Mouse (Mus musculus) heart, postnatal 0 days (tissue): Measurements from ENCODE around the gene Arpp21. TPM values are rescaled to one million over a fixed set of nuclear protein-coding genes. Genes with fewer than 3 reads are reported as not detected.

Experiments used
- ATAC-seq: fragments of 200-750 bp; cut with Nextera tagmentation; 2 replicates; pipeline ENCODE4 v1.8.0; 2017; ENCODE audit warnings: low read depth, moderate number of reproducible peaks, moderate library complexity; ENCODE audit not compliant: insufficient read depth
- DNase-seq: peaks from one replicate; pipeline ENCODE4 v3.0.0-alpha.2; 2016; ENCODE audit warnings: low spot score
- H3K27ac ChIP-seq: fragments of 300-500 bp; sonication (generic); 2 replicates; pipeline ENCODE4 v1.5.1; 2014; ENCODE audit warnings: low read depth, mild to moderate bottlenecking
- H3K27me3 ChIP-seq: fragments of 300-500 bp; sonication (generic); 2 replicates; pipeline ENCODE4 v1.6.1; 2014; ENCODE audit warnings: low read length, mixed read lengths; ENCODE audit not compliant: control insufficient read depth, insufficient read depth
- H3K36me3 ChIP-seq: fragments of 300-500 bp; sonication (generic); replicated peaks from 2 replicates; pipeline ENCODE4 v1.6.1; 2014; ENCODE audit warnings: low read length, mixed read lengths; ENCODE audit not compliant: control insufficient read depth, insufficient read depth
- H3K4me1 ChIP-seq: fragments of 300-500 bp; sonication (generic); 2 replicates; pipeline ENCODE4 v1.6.1; 2014; ENCODE audit warnings: antibody characterized with exemption; ENCODE audit not compliant: control insufficient read depth, insufficient read depth
- H3K4me2 ChIP-seq: fragments of 300-500 bp; sonication (generic); 2 replicates; pipeline ENCODE4 v1.6.1; 2014; ENCODE audit warnings: low read depth, mild to moderate bottlenecking, low read length, moderate library complexity
- H3K4me3 ChIP-seq: fragments of 300-500 bp; sonication (generic); 2 replicates; pipeline ENCODE4 v1.5.1; 2014; ENCODE audit warnings: low read depth, low read length
- H3K9ac ChIP-seq: fragments of 300-500 bp; sonication (generic); replicated peaks from 2 replicates; pipeline ENCODE4 v1.6.1; 2014; ENCODE audit warnings: low read depth, low read length, mixed read lengths
- H3K9me3 ChIP-seq: fragments of 300-500 bp; sonication (generic); replicated peaks from 2 replicates; pipeline ENCODE4 v1.6.1; 2016; ENCODE audit warnings: low read length; ENCODE audit not compliant: control insufficient read depth
- CTCF ChIP-seq: IDR thresholded peaks from 2 replicates; pipeline ENCODE4 v1.5.1; 2016; ENCODE audit warnings: antibody characterized with exemption, control low read depth, low read depth
- EP300 ChIP-seq: IDR thresholded peaks from 2 replicates; pipeline ENCODE4 v1.6.1; 2016; ENCODE audit warnings: antibody characterized with exemption, low read depth
- WGBS: fragments of 180-500 bp; shearing (Covaris S2); extraction: QIAGEN DNeasy Blood & Tissue Kit; methylation state at CpG from one replicate; pipeline ENCODE4 v1.1.7; 2014; 5-methylcytosine and 5-hydroxymethylcytosine counted together
- polyA plus RNA-seq: library from polyadenylated mRNA; unstranded; fragments of >200 nt; fragmentation: Nextera tagmentation; extraction: Ambion mirVana; gene quantifications from 2 replicates; pipeline ENCODE4 v1.2.1, GENCODE M21; 2015
- total RNA-seq: library from RNA; depleted of rRNA; stranded (reverse); fragments of >200 nt; gene quantifications from 2 replicates; pipeline ENCODE4 v1.2.3, GENCODE M21; 2014; ENCODE audit warnings: low replicate concordance

Gene Arpp21
- total and polyA plus RNA-seq, 2 experiments from 2014 or later, result 0.99 to 2.7 TPM

DNA sequence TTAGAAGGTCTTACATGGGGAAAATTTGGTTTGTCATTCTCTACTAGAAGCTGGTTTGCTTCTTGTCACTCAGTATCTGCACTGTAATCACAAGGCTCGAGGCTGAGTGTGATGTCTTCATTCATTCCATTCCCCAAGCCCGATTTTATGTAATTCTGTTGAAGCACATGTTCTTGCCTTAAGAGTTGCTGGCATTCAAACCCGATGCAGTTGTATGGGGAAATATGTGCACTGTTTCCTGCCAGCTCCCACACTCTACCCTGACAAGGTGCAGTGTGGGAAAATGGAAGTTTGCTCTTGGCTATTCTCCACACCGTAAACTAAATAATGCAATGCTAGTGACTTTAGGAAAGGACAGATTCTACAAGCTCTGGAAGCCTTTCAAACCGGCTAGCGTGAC is 37.4 kb downstream of the Arpp21 start:
- no peaks in the 10 kb centered on the region for H3K36me3 ChIP-seq

DNA sequence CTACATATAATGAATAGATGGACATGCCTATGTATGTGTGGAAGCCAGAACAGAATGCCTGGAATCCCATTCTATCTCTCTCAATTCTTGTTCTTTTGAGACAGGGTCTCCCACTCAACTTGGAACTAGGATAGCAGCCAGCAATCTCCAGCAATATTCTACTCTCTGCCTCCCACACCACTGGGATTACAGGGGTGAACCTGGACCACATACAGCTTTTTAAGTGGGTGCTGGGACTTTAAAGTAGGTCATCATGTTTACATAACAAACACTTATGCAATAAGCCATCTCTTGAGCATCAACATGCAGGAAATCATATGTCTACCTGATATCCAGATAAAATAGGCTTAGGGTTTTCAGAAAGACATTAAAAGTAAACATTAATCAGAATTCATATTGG is 41.7 kb downstream of the Arpp21 start:
- no peak for ATAC-seq
- no peaks in the 10 kb centered on the region for H3K9me3 ChIP-seq
- H3K4me2 ChIP-seq, result no peak overlapping the region
- no peak overlapping the region for H3K4me3 ChIP-seq
- H3K4me1 ChIP-seq, result no peaks in the 10 kb centered on the region
- TF ChIP-seq EP300 (no peak), CTCF (no peak)
- no peak overlapping the region for H3K9ac ChIP-seq
- no peak for DNase-seq
- no peaks in the 10 kb centered on the region for H3K36me3 ChIP-seq
- no peaks in the 10 kb centered on the region for H3K27me3 ChIP-seq
- H3K27ac ChIP-seq, result no peak overlapping the region

More for the DNA sequence above, 37.4 kb downstream of the Arpp21 start:
- H3K4me1 ChIP-seq, result no peaks in the 10 kb centered on the region
- 68% methylated on average over 6 of the region's 6 CpGs for WGBS
- no peaks in the 10 kb centered on the region for H3K9me3 ChIP-seq
- TF ChIP-seq EP300, result no peak
- TF ChIP-seq CTCF, result no peak
- H3K4me2 ChIP-seq, result no peak overlapping the region
- no peaks in the 10 kb centered on the region for H3K27me3 ChIP-seq
- H3K9ac ChIP-seq, result no peak overlapping the region
- H3K4me3 ChIP-seq, result no peak overlapping the region
- no peak overlapping the region for H3K27ac ChIP-seq
- DNase-seq (no peak), ATAC-seq (no peak)

DNA sequence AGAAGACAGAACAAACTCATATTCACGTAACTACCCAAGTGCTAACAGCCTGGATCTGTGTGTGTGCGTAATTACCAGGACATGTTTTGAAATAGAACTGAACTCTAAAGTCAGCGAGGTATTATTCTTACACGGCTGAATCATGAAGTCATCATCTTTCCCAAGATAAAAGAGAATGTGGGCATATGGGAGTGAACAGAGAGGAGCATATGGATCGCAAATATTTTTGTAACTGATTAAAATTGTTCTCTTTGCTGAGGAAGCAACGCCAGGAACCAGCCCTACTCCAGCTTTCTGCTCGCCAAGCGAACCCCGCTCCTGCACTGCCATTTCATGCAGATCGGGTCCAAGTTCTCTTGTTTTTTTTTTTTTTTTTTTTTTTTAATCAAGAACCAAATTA is 46.3 kb downstream of the Arpp21 start:
- no peaks in the 10 kb centered on the region for H3K9me3 ChIP-seq
- DNase-seq, result no peak
- no peaks in the 10 kb centered on the region for H3K36me3 ChIP-seq
- WGBS, result 80% methylated on average over 10 of the region's 10 CpGs
- TF ChIP-seq CTCF, result no peak
- TF ChIP-seq EP300, result no peak
- H3K27me3 ChIP-seq, result no peaks in the 10 kb centered on the region
- H3K27ac ChIP-seq, result no peak overlapping the region
- H3K4me1 ChIP-seq, result no peaks in the 10 kb centered on the region; the same call in 1 of the 2 replicates
- no peak overlapping the region for H3K4me3 ChIP-seq
- no peak for ATAC-seq
- no peak overlapping the region for H3K4me2 ChIP-seq
- H3K9ac ChIP-seq, result no peak overlapping the region

DNA sequence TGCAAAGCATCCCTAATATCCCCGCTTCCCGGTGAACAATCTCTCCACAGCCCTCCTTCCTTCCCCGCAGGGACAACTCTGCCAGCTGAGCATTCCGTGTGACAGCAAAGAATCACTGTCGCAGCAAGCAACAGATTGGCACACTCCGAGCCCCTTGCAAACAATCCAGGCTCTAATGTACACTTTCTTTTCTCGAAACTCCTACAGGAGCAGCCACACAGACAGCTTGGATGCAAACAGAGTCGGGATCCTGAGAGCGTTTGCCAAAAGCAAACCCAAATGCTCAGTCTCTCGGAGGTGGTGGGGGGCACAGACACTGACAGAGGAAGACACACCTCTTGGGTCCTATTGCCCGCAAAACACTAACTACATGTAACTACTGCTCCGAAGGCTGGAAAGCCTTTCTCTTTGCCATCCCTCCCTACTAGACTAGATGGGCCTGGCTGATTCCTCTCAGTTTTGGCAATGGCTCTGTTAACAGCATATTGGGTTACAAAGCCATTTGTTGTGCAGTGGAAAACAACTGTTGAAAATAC is 47.3 kb downstream of the Arpp21 start:
- Histone ChIP-seq H3K27ac (no peak overlapping the region), H3K27me3 (no peaks in the 10 kb centered on the region), H3K9ac (no peak overlapping the region), H3K9me3 (no peaks in the 10 kb centered on the region), H3K4me2 (no peak overlapping the region), H3K4me3 (no peak overlapping the region), H3K4me1 (no peaks in the 10 kb centered on the region; the same call in 1 of the 2 replicates), H3K36me3 (no peaks in the 10 kb centered on the region)
- 70% methylated on average over 12 of the region's 12 CpGs for WGBS
- TF ChIP-seq EP300 (no peak), CTCF (no peak)
- no peak for DNase-seq
- no peak for ATAC-seq

DNA sequence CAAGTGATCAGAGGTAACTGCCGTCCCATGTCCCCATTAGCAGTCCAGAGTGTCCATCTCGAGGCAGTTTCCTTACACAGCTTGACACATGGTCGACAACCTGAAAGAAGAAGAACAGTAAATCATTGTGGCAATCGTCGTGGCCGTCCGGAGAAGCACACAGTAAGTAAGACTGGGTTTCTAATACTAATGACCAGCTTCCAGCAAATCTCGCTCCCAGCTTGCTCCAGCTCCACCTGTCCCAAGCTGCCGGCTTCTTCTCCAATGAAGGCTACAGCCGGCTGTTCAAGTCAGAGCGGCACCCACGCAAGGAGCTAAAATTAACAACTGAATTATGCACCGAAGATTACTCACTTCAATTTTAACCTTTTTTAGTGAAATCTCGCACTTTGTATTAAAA is 48.1 kb downstream of the Arpp21 start:
- WGBS, result 66% methylated on average over 14 of the region's 14 CpGs
- Histone ChIP-seq H3K36me3 (no peaks in the 10 kb centered on the region), H3K9ac (no peak overlapping the region), H3K4me2 (peak overlapping the region; percentile 34; the same call in 1 of the 2 replicates), H3K27me3 (no peaks in the 10 kb centered on the region), H3K4me1 (no peaks in the 10 kb centered on the region; the same call in 1 of the 2 replicates), H3K9me3 (no peaks in the 10 kb centered on the region), H3K27ac (no peak overlapping the region), H3K4me3 (no peak overlapping the region)
- DNase-seq (no peak), ATAC-seq (no peak)
- no peak for TF ChIP-seq EP300
- TF ChIP-seq CTCF, result no peak
